Mouse (Mus musculus) forebrain, embryonic 16.5 days (tissue): ENCODE results near the gene Gpr89. TPM values are rescaled to one million over a fixed set of nuclear protein-coding genes. Genes with fewer than 3 reads are reported as not detected.

Experiments used
- ATAC-seq: fragments of 200-750 bp; cut with Nextera tagmentation; 2 replicates; pipeline ENCODE4 v1.8.0; 2017; ENCODE audit warnings: mild to moderate bottlenecking, moderate library complexity
- H3K27ac ChIP-seq: fragments of 300-500 bp; sonication (generic); 2 replicates; pipeline ENCODE4 v1.5.1; 2014; ENCODE audit warnings: low read length, control low read depth
- H3K27me3 ChIP-seq: fragments of 300-500 bp; sonication (generic); replicated peaks from 2 replicates; pipeline ENCODE4 v1.6.1; 2014; ENCODE audit warnings: low read length; ENCODE audit not compliant: control insufficient read depth, insufficient read depth
- H3K36me3 ChIP-seq: fragments of 300-500 bp; sonication (generic); 2 replicates; pipeline ENCODE4 v1.6.1; 2014; ENCODE audit not compliant: control insufficient read depth, insufficient read depth
- H3K4me1 ChIP-seq: fragments of 300-500 bp; sonication (generic); replicated peaks from 2 replicates; pipeline ENCODE4 v1.6.1; 2014; ENCODE audit warnings: low read length; ENCODE audit not compliant: control insufficient read depth, insufficient read depth
- H3K4me2 ChIP-seq: fragments of 300-500 bp; sonication (generic); 2 replicates; pipeline ENCODE4 v1.6.1; 2014; ENCODE audit warnings: mild to moderate bottlenecking, low read length, control low read depth
- H3K4me3 ChIP-seq: fragments of 300-500 bp; sonication (generic); replicated peaks from 2 replicates; pipeline ENCODE4 v1.5.1; 2014; ENCODE audit warnings: mild to moderate bottlenecking, low read length, control low read depth
- H3K9ac ChIP-seq: fragments of 300-500 bp; sonication (generic); replicated peaks from 2 replicates; pipeline ENCODE4 v1.6.1; 2014; ENCODE audit warnings: low read depth, low read length, control low read depth
- H3K9me3 ChIP-seq: fragments of 300-500 bp; sonication (generic); 2 replicates; pipeline ENCODE4 v1.6.1; 2016; ENCODE audit warnings: low read length; ENCODE audit not compliant: control insufficient read depth
- WGBS: fragments of 180-500 bp; shearing (Covaris S2); extraction: QIAGEN DNeasy Blood & Tissue Kit; methylation state at CpG from one replicate; pipeline ENCODE4 v1.1.7; 2014; 5-methylcytosine and 5-hydroxymethylcytosine counted together
- polyA plus RNA-seq: library from polyadenylated mRNA; unstranded; fragments of >200 nt; fragmentation: Nextera tagmentation; extraction: Ambion mirVana; gene quantifications from 2 replicates; pipeline ENCODE4 v1.2.1, GENCODE M21; 2015

Gpr89 gene
- polyA plus RNA-seq, 1 experiment from 2014 or later: 33.1 TPM

DNA sequence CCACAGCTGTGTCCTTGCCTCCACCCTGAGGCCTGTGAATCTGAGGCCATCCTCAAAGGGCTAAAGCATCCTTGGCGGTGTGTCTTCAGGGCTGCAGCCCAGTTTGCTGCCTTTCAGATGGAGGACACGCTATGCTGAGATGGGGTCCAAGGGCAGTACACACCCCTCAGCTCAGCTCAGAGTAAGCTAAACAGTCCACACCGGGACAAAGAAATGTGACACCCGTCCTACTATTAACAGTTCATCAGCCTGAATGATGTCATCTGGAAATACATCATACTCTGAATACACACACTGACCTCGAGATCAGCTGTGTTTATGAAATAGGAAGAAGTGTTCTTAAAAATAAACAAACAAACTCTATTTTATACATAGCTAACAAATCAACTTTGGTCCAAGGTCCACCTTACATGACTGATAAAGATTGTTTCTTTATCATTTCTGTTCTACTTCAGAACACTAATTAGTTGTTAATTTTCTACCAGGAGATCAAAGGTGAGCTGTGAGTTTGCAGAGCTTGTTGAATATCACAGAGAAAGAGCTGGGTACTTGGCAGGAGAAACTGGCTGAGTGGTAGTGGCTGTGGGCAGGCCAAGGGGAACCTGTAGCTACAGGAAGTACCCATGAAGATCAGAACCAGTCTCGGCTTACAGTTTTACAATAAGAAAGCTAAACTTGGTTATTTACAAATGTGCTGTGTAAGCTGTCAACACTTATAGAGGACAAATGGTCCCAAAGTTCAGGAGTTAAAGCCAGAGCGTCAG is 30.2 kb downstream of the Gpr89 start:
- Histone ChIP-seq H3K27me3 (no peaks in the 10 kb centered on the region), H3K9me3 (no peaks in the 10 kb centered on the region), H3K4me3 (no peak overlapping the region), H3K36me3 (peaks cover 26% of the 10 kb centered on the region), H3K4me2 (no peak overlapping the region), H3K27ac (no peak overlapping the region), H3K4me1 (no peaks in the 10 kb centered on the region), H3K9ac (no peak overlapping the region)
- ATAC-seq: no peak
- 90% methylated on average over 7 of the region's 7 CpGs for WGBS

- no peak overlapping the region for H3K4me3 ChIP-seq
- no peak for ATAC-seq
- H3K36me3 ChIP-seq: peaks cover 31% of the 10 kb centered on the region
- no peaks in the 10 kb centered on the region for H3K9me3 ChIP-seq
- H3K4me1 ChIP-seq: no peaks in the 10 kb centered on the region
- H3K27me3 ChIP-seq: no peaks in the 10 kb centered on the region
- no peak overlapping the region for H3K9ac ChIP-seq
- H3K4me2 ChIP-seq: no peak overlapping the region
- no peak overlapping the region for H3K27ac ChIP-seq
- 95% methylated on average over 8 of the region's 8 CpGs for WGBS
Observed at GRCm38 (mm10) chr3:96872501-96872900, 32.6 kb downstream of the Gpr89 start.

GRCm38 (mm10) chr3:96871070-96871469 is 34.1 kb downstream of the Gpr89 start:
- no peaks in the 10 kb centered on the region for H3K27me3 ChIP-seq
- H3K4me1 ChIP-seq: no peaks in the 10 kb centered on the region
- H3K9me3 ChIP-seq: no peaks in the 10 kb centered on the region
- no peak overlapping the region for H3K9ac ChIP-seq
- WGBS: 89% methylated on average over 8 of the region's 8 CpGs
- H3K36me3 ChIP-seq: peaks cover 31% of the 10 kb centered on the region
- H3K4me2 ChIP-seq: no peak overlapping the region
- no peak for ATAC-seq
- no peak overlapping the region for H3K27ac ChIP-seq
- H3K4me3 ChIP-seq: no peak overlapping the region

GRCm38 (mm10) chr3:96870270-96870669 is 34.9 kb downstream of the Gpr89 start:
- peaks cover 31% of the 10 kb centered on the region for H3K36me3 ChIP-seq
- WGBS: 94% methylated on average over 2 of the region's 2 CpGs
- no peaks in the 10 kb centered on the region for H3K4me1 ChIP-seq
- no peak for ATAC-seq
- no peak overlapping the region for H3K9ac ChIP-seq
- no peak overlapping the region for H3K4me2 ChIP-seq
- no peaks in the 10 kb centered on the region for H3K27me3 ChIP-seq
- H3K4me3 ChIP-seq: no peak overlapping the region
- no peak overlapping the region for H3K27ac ChIP-seq
- no peaks in the 10 kb centered on the region for H3K9me3 ChIP-seq

DNA sequence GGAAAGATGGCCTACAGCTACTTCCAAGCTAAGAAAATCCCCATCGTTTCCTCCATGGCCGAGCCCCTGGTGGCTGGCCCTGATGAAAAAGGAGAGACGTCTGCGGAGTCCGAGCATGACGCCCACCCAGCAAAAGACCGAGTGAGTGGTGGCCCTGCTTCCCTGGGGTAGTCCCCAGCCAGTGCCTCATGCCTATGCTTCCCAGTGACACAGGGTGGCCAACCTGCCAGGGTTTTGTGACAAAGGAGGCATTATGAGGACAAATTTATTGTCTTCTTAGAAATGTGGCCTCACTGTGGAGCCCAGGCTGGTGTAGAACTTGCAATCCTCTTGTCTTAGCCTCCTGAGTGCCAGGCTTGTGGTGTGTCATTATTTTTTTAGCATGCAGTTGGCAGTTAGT is 36.1 kb downstream of the Gpr89 start:
- Histone ChIP-seq H3K4me3 (no peak overlapping the region), H3K27me3 (no peaks in the 10 kb centered on the region), H3K9ac (no peak overlapping the region), H3K36me3 (peaks cover 31% of the 10 kb centered on the region), H3K4me1 (no peaks in the 10 kb centered on the region), H3K27ac (no peak overlapping the region), H3K4me2 (no peak overlapping the region), H3K9me3 (no peaks in the 10 kb centered on the region)
- ATAC-seq: no peak
- 93% methylated on average over 7 of the region's 7 CpGs for WGBS

DNA sequence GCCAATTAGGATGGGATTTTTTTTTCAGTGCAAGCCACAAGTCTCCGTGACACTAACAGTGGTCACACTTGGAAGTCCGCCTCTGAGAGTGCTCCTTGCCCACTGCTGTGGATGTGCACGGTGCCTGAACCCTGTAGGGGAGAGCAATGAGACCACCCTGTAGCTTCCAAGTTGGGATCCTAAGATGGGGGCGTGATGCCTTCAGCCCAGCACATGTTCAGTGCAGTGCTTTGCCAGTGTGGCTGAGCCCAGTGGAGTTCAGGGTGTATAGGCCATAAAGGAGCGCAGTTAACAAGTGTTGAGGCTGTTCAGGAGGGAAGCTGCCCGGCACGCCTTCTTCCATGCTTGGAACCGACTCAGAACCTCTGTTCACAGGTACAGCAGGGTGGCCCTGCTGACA is 36.6 kb downstream of the Gpr89 start:
- WGBS: 95% methylated on average over 8 of the region's 8 CpGs
- Histone ChIP-seq H3K27me3 (no peaks in the 10 kb centered on the region), H3K36me3 (peaks cover 27% of the 10 kb centered on the region), H3K4me3 (no peak overlapping the region), H3K4me1 (no peaks in the 10 kb centered on the region), H3K9me3 (no peaks in the 10 kb centered on the region), H3K9ac (no peak overlapping the region), H3K4me2 (no peak overlapping the region), H3K27ac (no peak overlapping the region)
- no peak for ATAC-seq

DNA sequence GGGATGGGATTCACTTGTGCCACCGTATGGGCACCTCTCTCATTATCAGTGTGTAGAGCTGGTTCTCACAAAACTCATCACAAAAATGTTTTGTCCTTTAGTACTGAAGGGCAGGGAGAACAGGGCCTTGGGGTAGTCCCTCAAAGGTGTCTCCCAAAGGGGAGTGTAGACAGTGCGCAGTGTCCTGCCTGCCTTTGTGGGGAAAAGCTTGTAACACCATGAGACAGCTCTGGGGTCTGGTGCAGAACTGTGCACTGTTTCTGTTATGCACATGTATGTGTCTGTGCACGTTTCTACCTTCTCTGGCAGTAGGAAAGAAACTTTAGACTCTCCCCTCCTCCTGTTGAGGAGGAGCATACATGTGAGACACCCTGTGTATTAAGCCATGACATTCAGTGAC is 37.3 kb downstream of the Gpr89 start:
- ATAC-seq: no peak

DNA sequence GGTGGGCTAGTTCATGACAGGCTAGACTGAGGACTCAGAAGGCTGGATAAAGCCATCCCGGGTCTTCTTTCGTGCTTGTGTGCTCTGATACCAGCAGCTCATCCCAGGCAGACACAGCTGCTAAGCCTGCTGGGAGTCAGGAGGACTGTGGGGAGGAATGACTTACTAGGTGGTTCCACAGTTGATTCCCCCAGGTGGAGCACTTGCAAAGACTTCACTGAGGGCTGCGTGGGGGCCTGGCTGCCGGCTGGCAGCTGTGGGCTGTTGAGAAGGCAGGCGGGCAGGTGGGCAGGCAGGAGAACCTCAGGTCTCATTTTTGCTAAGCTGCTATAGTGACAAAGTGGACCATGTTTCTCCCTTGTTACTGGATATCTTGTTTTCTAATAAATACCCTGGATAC is 44.6 kb downstream of the Gpr89 start:
- H3K27ac ChIP-seq: no peak overlapping the region
- no peaks in the 10 kb centered on the region for H3K9me3 ChIP-seq
- no peaks in the 10 kb centered on the region for H3K36me3 ChIP-seq
- H3K4me2 ChIP-seq: no peak overlapping the region
- H3K4me3 ChIP-seq: no peak overlapping the region
- WGBS: 91% methylated on average over 5 of the region's 5 CpGs
- no peaks in the 10 kb centered on the region for H3K27me3 ChIP-seq
- H3K9ac ChIP-seq: no peak overlapping the region
- no peak for ATAC-seq
- H3K4me1 ChIP-seq: no peaks in the 10 kb centered on the region

More for the DNA sequence above, 37.3 kb downstream of the Gpr89 start:
- 88% methylated on average over 3 of the region's 3 CpGs for WGBS
- Histone ChIP-seq H3K36me3 (peaks cover 22% of the 10 kb centered on the region), H3K4me3 (no peak overlapping the region), H3K27me3 (no peaks in the 10 kb centered on the region), H3K9me3 (no peaks in the 10 kb centered on the region), H3K9ac (no peak overlapping the region), H3K27ac (no peak overlapping the region), H3K4me1 (no peaks in the 10 kb centered on the region), H3K4me2 (no peak overlapping the region)

DNA sequence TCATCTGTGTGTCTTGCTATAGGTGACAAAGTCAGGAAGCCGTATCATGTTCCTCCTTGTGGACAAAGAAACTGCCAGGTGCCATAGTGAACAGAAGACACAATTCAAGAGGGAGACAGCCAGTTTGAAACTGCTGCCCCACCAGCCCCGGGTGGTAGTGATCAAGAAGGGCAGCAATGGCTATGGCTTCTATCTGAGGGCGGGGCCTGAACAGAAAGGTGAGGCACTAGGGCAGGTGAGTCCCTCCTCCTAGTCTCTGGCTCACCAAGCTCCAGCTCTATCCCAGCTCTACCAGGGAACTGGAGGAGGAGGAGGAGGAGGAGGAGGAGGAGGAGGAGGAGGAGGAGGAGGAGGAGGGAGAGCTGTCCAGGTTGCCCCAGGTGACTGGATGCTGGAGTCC is 49.3 kb downstream of the Gpr89 start:
- Histone ChIP-seq H3K36me3 (no peaks in the 10 kb centered on the region), H3K27ac (no peak overlapping the region), H3K4me1 (no peaks in the 10 kb centered on the region), H3K9me3 (no peaks in the 10 kb centered on the region), H3K27me3 (no peaks in the 10 kb centered on the region), H3K9ac (no peak overlapping the region), H3K4me2 (no peak overlapping the region), H3K4me3 (no peak overlapping the region)
- WGBS: 72% methylated on average over 3 of the region's 3 CpGs
- ATAC-seq: no peak

GRCm38 (mm10) chr3:96854376-96854775 is 50.8 kb downstream of the Gpr89 start:
- H3K4me1 ChIP-seq: no peaks in the 10 kb centered on the region
- no peaks in the 10 kb centered on the region for H3K36me3 ChIP-seq
- H3K27me3 ChIP-seq: no peaks in the 10 kb centered on the region
- 90% methylated on average over 4 of the region's 4 CpGs for WGBS
- H3K4me3 ChIP-seq: no peak overlapping the region
- H3K4me2 ChIP-seq: no peak overlapping the region
- H3K9ac ChIP-seq: no peak overlapping the region
- no peaks in the 10 kb centered on the region for H3K9me3 ChIP-seq
- no peak for ATAC-seq
- no peak overlapping the region for H3K27ac ChIP-seq
